Mouse (Mus musculus) hindbrain, embryonic 15.5 days (tissue): Measurements from ENCODE around the gene Krt6a. TPM values are rescaled to one million over a fixed set of nuclear protein-coding genes. Genes with fewer than 3 reads are reported as not detected.

ENCODE experiments used
- ATAC-seq: fragments of 200-750 bp; cut with Nextera tagmentation; 2 replicates; pipeline ENCODE4 v1.8.0; 2017; ENCODE audit warnings: low read depth, moderate number of reproducible peaks, moderate TSS enrichment; ENCODE audit not compliant: low FRiP score
- H3K27ac ChIP-seq: fragments of 300-500 bp; sonication (generic); replicated peaks from 2 replicates; pipeline ENCODE4 v1.5.1; 2015; ENCODE audit warnings: mild to moderate bottlenecking, inconsistent platforms
- H3K27me3 ChIP-seq: fragments of 300-500 bp; sonication (generic); 2 replicates; pipeline ENCODE4 v1.6.1; 2015; ENCODE audit warnings: control low read depth, inconsistent platforms
- H3K36me3 ChIP-seq: fragments of 300-500 bp; sonication (generic); 2 replicates; pipeline ENCODE4 v1.6.1; 2015; ENCODE audit warnings: control low read depth, inconsistent platforms
- H3K4me1 ChIP-seq: fragments of 300-500 bp; sonication (generic); replicated peaks from 2 replicates; pipeline ENCODE4 v1.6.1; 2015; ENCODE audit warnings: control low read depth, inconsistent platforms
- H3K4me2 ChIP-seq: fragments of 300-500 bp; sonication (generic); 2 replicates; pipeline ENCODE4 v1.6.1; 2015; ENCODE audit warnings: moderate library complexity, mild to moderate bottlenecking, inconsistent platforms
- H3K4me3 ChIP-seq: fragments of 300-500 bp; sonication (generic); 2 replicates; pipeline ENCODE4 v1.5.1; 2015; ENCODE audit warnings: mild to moderate bottlenecking, inconsistent platforms
- H3K9ac ChIP-seq: fragments of 300-500 bp; sonication (generic); 2 replicates; pipeline ENCODE4 v1.6.1; 2015; ENCODE audit warnings: inconsistent platforms
- H3K9me3 ChIP-seq: fragments of 300-500 bp; sonication (generic); 2 replicates; pipeline ENCODE4 v1.6.1; 2016; ENCODE audit warnings: control low read depth, inconsistent platforms
- WGBS: fragments of 180-500 bp; shearing (Covaris S2); methylation state at CpG from one replicate; pipeline ENCODE4 v1.1.7; 2015; 5-methylcytosine and 5-hydroxymethylcytosine counted together
- polyA plus RNA-seq: library from polyadenylated mRNA; unstranded; fragments of >200 nt; fragmentation: Nextera tagmentation; extraction: Ambion mirVana; gene quantifications from 2 replicates; pipeline ENCODE4 v1.2.1, GENCODE M21; 2015

Gene Krt6a
- polyA plus RNA-seq, result 0.22 TPM in 1 of 2 replicates, not detected in the other

- no peak within 1 kb of the TSS for H3K27ac ChIP-seq
- no peaks in the 10 kb centered on the region for H3K4me1 ChIP-seq
- 89% methylated on average over 5 of the region's 5 CpGs for WGBS
- H3K4me3 ChIP-seq, result no peak within 1 kb of the TSS
- no peaks in the 10 kb centered on the region for H3K36me3 ChIP-seq
- H3K27me3 ChIP-seq, result no peaks in the 10 kb centered on the region
- ATAC-seq, result no peak
- H3K9me3 ChIP-seq, result no peaks in the 10 kb centered on the region
- H3K9ac ChIP-seq, result no peak within 1 kb of the TSS
- H3K4me2 ChIP-seq, result no peak within 1 kb of the TSS
These were observed at the start of gene Krt6a for GRCm38 (mm10) chr15:101694207-101694606. Gene Krt6a, minus strand, starts transcription at chr15:101694307.

GRCm38 (mm10) chr15:101742711-101743110 is 48.6 kb upstream of the Krt6a start, which contains the start of gene Krt71:
Gene Krt71, minus strand, starts transcription at chr15:101743109.
- Histone ChIP-seq H3K27me3 (no peaks in the 10 kb centered on the region), H3K4me2 (no peak within 1 kb of the TSS), H3K36me3 (no peaks in the 10 kb centered on the region), H3K27ac (no peak within 1 kb of the TSS), H3K9me3 (no peaks in the 10 kb centered on the region), H3K4me3 (no peak within 1 kb of the TSS), H3K9ac (no peak within 1 kb of the TSS), H3K4me1 (no peaks in the 10 kb centered on the region)
- WGBS, result 54% methylated on average over 14 of the region's 14 CpGs
- ATAC-seq, result no peak

GRCm38 (mm10) chr15:101737786-101738185 is 43.7 kb upstream of the Krt6a start:
- Histone ChIP-seq H3K4me1 (no peaks in the 10 kb centered on the region), H3K36me3 (no peaks in the 10 kb centered on the region), H3K9ac (no peak overlapping the region), H3K9me3 (no peaks in the 10 kb centered on the region), H3K27me3 (no peaks in the 10 kb centered on the region), H3K27ac (no peak overlapping the region), H3K4me3 (no peak overlapping the region), H3K4me2 (no peak overlapping the region)
- WGBS, result 68% methylated on average over 7 of the region's 7 CpGs
- ATAC-seq, result no peak

- Histone ChIP-seq H3K4me2 (no peak overlapping the region), H3K36me3 (no peaks in the 10 kb centered on the region), H3K9ac (no peak overlapping the region), H3K9me3 (no peaks in the 10 kb centered on the region), H3K4me3 (no peak overlapping the region), H3K27me3 (no peaks in the 10 kb centered on the region), H3K27ac (no peak overlapping the region), H3K4me1 (no peaks in the 10 kb centered on the region)
- ATAC-seq, result no peak
These were observed 36.5 kb upstream of the Krt6a start for GRCm38 (mm10) chr15:101730653-101731052.

- ATAC-seq, result no peak
- Histone ChIP-seq H3K4me2 (no peak overlapping the region), H3K4me3 (no peak overlapping the region), H3K9me3 (no peaks in the 10 kb centered on the region), H3K9ac (no peak overlapping the region), H3K36me3 (no peaks in the 10 kb centered on the region), H3K27me3 (no peaks in the 10 kb centered on the region), H3K27ac (no peak overlapping the region), H3K4me1 (no peaks in the 10 kb centered on the region)
- 65% methylated on average over 5 of the region's 5 CpGs for WGBS
These were observed 30.6 kb upstream of the Krt6a start for GRCm38 (mm10) chr15:101724686-101725085.

GRCm38 (mm10) chr15:101715831-101716230 is 21.7 kb upstream of the Krt6a start:
- no peak overlapping the region for H3K27ac ChIP-seq
- no peaks in the 10 kb centered on the region for H3K36me3 ChIP-seq
- no peaks in the 10 kb centered on the region for H3K27me3 ChIP-seq
- H3K9me3 ChIP-seq, result no peaks in the 10 kb centered on the region
- no peak overlapping the region for H3K4me3 ChIP-seq
- WGBS, result 76% methylated on average over 3 of the region's 3 CpGs
- no peak overlapping the region for H3K9ac ChIP-seq
- no peaks in the 10 kb centered on the region for H3K4me1 ChIP-seq
- ATAC-seq, result no peak
- no peak overlapping the region for H3K4me2 ChIP-seq

GRCm38 (mm10) chr15:101714356-101714755 is 20.2 kb upstream of the Krt6a start:
- no peaks in the 10 kb centered on the region for H3K4me1 ChIP-seq
- no peaks in the 10 kb centered on the region for H3K9me3 ChIP-seq
- no peaks in the 10 kb centered on the region for H3K27me3 ChIP-seq
- no peak overlapping the region for H3K4me3 ChIP-seq
- no peaks in the 10 kb centered on the region for H3K36me3 ChIP-seq
- H3K9ac ChIP-seq, result no peak overlapping the region
- ATAC-seq, result no peak
- 90% methylated on average over 5 of the region's 5 CpGs for WGBS
- H3K4me2 ChIP-seq, result no peak overlapping the region
- no peak overlapping the region for H3K27ac ChIP-seq

- no peak for ATAC-seq
These were observed 19.6 kb upstream of the Krt6a start for GRCm38 (mm10) chr15:101713731-101714130.

GRCm38 (mm10) chr15:101712720-101713119 is 18.6 kb upstream of the Krt6a start, which contains the start of gene Krt5:
Gene Krt5, minus strand, starts transcription at chr15:101712898.
- Histone ChIP-seq H3K9me3 (no peaks in the 10 kb centered on the region), H3K27me3 (no peaks in the 10 kb centered on the region), H3K4me2 (no peak within 1 kb of the TSS), H3K36me3 (no peaks in the 10 kb centered on the region), H3K4me1 (no peaks in the 10 kb centered on the region), H3K27ac (no peak within 1 kb of the TSS), H3K4me3 (no peak within 1 kb of the TSS), H3K9ac (no peak within 1 kb of the TSS)
- 68% methylated on average over 13 of the region's 13 CpGs for WGBS
- ATAC-seq, result no peak

More at GRCm38 (mm10) chr15:101713731-101714130, 19.6 kb upstream of the Krt6a start:
- Histone ChIP-seq H3K9ac (no peak overlapping the region), H3K9me3 (no peaks in the 10 kb centered on the region), H3K36me3 (no peaks in the 10 kb centered on the region), H3K4me3 (no peak overlapping the region), H3K27me3 (no peaks in the 10 kb centered on the region), H3K4me2 (no peak overlapping the region), H3K4me1 (no peaks in the 10 kb centered on the region), H3K27ac (no peak overlapping the region)
- WGBS, result 83% methylated on average over 8 of the region's 8 CpGs

- Histone ChIP-seq H3K36me3 (no peaks in the 10 kb centered on the region), H3K4me3 (no peak overlapping the region), H3K27me3 (no peaks in the 10 kb centered on the region), H3K4me1 (no peaks in the 10 kb centered on the region), H3K27ac (no peak overlapping the region), H3K9ac (no peak overlapping the region), H3K9me3 (no peaks in the 10 kb centered on the region), H3K4me2 (no peak overlapping the region)
- no peak for ATAC-seq
- WGBS, result 69% methylated on average over 11 of the region's 11 CpGs
These were observed 14.6 kb upstream of the Krt6a start for GRCm38 (mm10) chr15:101708683-101709082.

GRCm38 (mm10) chr15:101707454-101707853 is 13.3 kb upstream of the Krt6a start:
- WGBS, result 88% methylated on average over 9 of the region's 9 CpGs
- Histone ChIP-seq H3K9ac (no peak overlapping the region), H3K9me3 (no peaks in the 10 kb centered on the region), H3K36me3 (no peaks in the 10 kb centered on the region), H3K4me3 (no peak overlapping the region), H3K27me3 (no peaks in the 10 kb centered on the region), H3K4me2 (no peak overlapping the region), H3K4me1 (no peaks in the 10 kb centered on the region), H3K27ac (no peak overlapping the region)
- no peak for ATAC-seq

- no peak overlapping the region for H3K27ac ChIP-seq
- ATAC-seq, result no peak
- H3K9me3 ChIP-seq, result no peaks in the 10 kb centered on the region
- WGBS, result 74% methylated on average over 4 of the region's 4 CpGs
- no peak overlapping the region for H3K9ac ChIP-seq
- no peaks in the 10 kb centered on the region for H3K4me1 ChIP-seq
- H3K4me2 ChIP-seq, result no peak overlapping the region
- no peaks in the 10 kb centered on the region for H3K36me3 ChIP-seq
- H3K27me3 ChIP-seq, result no peaks in the 10 kb centered on the region
- no peak overlapping the region for H3K4me3 ChIP-seq
These were observed 10.0 kb upstream of the Krt6a start for GRCm38 (mm10) chr15:101704066-101704465.

GRCm38 (mm10) chr15:101702380-101702779 is 8.3 kb upstream of the Krt6a start:
- H3K36me3 ChIP-seq, result no peaks in the 10 kb centered on the region
- no peaks in the 10 kb centered on the region for H3K4me1 ChIP-seq
- H3K4me2 ChIP-seq, result no peak overlapping the region
- H3K9ac ChIP-seq, result no peak overlapping the region
- H3K27ac ChIP-seq, result no peak overlapping the region
- no peak for ATAC-seq
- 5% methylated on average over 2 of the region's 2 CpGs for WGBS
- H3K4me3 ChIP-seq, result no peak overlapping the region
- H3K27me3 ChIP-seq, result no peaks in the 10 kb centered on the region
- no peaks in the 10 kb centered on the region for H3K9me3 ChIP-seq
